Mouse (Mus musculus) heart, embryonic 16.5 days (tissue): ENCODE measurements at regions not wholly inside any gene's neighbourhood (a gene's known extent, or its start where the extent isn't known, plus 50 kb on each side); places are given as distances from the start of the nearest gene placed in this dataset.

Experiments
- ATAC-seq: fragments of 200-750 bp; cut with Nextera tagmentation; replicated peaks from 2 replicates; pipeline ENCODE4 v1.8.0; 2017; ENCODE audit warnings: moderate number of reproducible peaks; ENCODE audit not compliant: insufficient read depth, low FRiP score; ENCODE audit errors: extremely low read depth
- H3K27ac ChIP-seq: fragments of 300-500 bp; sonication (generic); 2 replicates; pipeline ENCODE4 v1.5.1; 2014; ENCODE audit warnings: mild to moderate bottlenecking, low read length, control low read depth, moderate library complexity
- H3K27me3 ChIP-seq: fragments of 300-500 bp; sonication (generic); 2 replicates; pipeline ENCODE4 v1.6.1; 2014; ENCODE audit warnings: low read length, mixed read lengths; ENCODE audit not compliant: control insufficient read depth, insufficient read depth
- H3K36me3 ChIP-seq: fragments of 300-500 bp; sonication (generic); 2 replicates; pipeline ENCODE4 v1.6.1; 2014; ENCODE audit not compliant: control insufficient read depth, insufficient read depth
- H3K4me1 ChIP-seq: fragments of 300-500 bp; sonication (generic); 2 replicates; pipeline ENCODE4 v1.6.1; 2014; ENCODE audit warnings: low read length, mixed read lengths; ENCODE audit not compliant: control insufficient read depth, insufficient read depth
- H3K4me2 ChIP-seq: fragments of 300-500 bp; sonication (generic); 2 replicates; pipeline ENCODE4 v1.6.1; 2014; ENCODE audit warnings: low read depth, mild to moderate bottlenecking, control low read depth, low read length
- H3K4me3 ChIP-seq: fragments of 300-500 bp; sonication (generic); 2 replicates; pipeline ENCODE4 v1.5.1; 2014; ENCODE audit warnings: mild to moderate bottlenecking, control low read depth, low read length
- H3K9ac ChIP-seq: fragments of 300-500 bp; sonication (generic); 2 replicates; pipeline ENCODE4 v1.6.1; 2014; ENCODE audit warnings: low read length, control low read depth
- H3K9me3 ChIP-seq: fragments of 300-500 bp; sonication (generic); replicated peaks from 2 replicates; pipeline ENCODE4 v1.6.1; 2016; ENCODE audit warnings: low read length; ENCODE audit not compliant: control insufficient read depth
- WGBS: fragments of 180-500 bp; shearing (Covaris S2); extraction: QIAGEN DNeasy Blood & Tissue Kit; methylation state at CpG from one replicate; pipeline ENCODE4 v1.1.7; 2014; 5-methylcytosine and 5-hydroxymethylcytosine counted together

GRCm38 (mm10) chr12:50804391-50804790 is 155.5 kb upstream of the Prkd1 start:
- Histone ChIP-seq H3K36me3 (no peaks in the 10 kb centered on the region), H3K9me3 (no peaks in the 10 kb centered on the region), H3K27ac (no peak overlapping the region), H3K4me3 (no peak overlapping the region), H3K9ac (no peak overlapping the region), H3K4me2 (no peak overlapping the region), H3K27me3 (no peaks in the 10 kb centered on the region), H3K4me1 (no peaks in the 10 kb centered on the region)
- ATAC-seq = no peak
- 44% methylated on average over 3 of the region's 3 CpGs for WGBS

DNA sequence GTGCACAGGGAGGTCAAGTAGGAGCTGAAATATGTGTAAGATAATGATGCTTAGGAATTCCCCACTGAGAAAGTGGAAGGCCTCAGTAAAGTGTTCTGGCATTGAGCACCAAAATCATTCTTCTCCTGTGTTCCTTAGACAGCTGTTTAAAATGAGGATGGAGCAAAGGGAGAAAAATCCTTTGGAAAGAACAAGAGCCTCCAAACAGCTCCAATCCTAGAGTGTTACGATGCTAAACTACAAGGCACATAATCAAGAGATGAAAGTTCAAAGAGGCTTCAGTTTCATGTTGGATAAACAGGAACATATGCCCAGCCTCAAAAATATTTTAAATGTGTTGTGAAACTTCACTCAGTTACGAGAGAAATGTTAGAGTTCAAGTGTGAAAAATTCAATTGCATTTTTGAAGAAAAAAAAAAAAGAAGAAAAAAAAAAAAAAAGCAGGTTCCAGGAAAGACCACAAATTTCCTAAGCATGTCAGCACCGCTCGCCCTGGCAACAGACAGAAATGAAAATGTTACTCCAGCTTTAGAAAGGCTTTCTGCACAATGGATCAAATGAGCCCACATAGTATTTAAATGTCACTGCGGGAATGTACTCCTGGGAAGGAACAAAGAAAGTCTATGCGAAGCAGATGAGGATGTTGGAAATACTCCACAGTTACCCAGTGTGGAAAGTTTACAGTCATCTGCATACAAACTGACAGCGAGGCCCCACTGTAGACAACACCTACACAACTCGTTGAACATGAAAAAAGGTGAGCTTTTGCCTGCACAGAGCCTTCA is 116.5 kb upstream of the Prkd1 start:
- Histone ChIP-seq H3K4me3 (no peak overlapping the region), H3K9ac (no peak overlapping the region), H3K4me1 (no peaks in the 10 kb centered on the region), H3K27ac (no peak overlapping the region), H3K9me3 (no peaks in the 10 kb centered on the region), H3K4me2 (no peak overlapping the region), H3K27me3 (no peaks in the 10 kb centered on the region), H3K36me3 (no peaks in the 10 kb centered on the region)
- ATAC-seq = no peak
- WGBS = 70% methylated on average over 8 of the region's 8 CpGs

DNA sequence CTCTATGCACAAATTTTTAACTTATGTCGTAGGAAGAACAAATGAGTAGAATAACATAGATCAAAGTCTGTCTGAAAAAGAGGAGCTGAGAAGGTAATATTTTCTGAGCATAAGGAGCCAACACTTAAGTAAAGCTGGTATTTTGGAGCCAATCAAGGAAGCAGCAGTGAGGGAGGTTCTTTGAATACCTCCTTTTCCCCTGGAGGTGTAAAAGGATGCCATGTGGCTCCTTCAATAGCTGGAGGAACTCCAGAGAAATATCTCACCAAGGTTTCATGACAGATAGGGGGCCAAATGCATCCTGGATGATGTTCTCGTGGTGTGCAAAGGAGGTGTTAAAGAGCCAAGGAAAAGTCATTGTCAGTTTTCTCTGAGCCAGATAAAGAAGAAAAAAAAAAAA is 115.6 kb upstream of the Prkd1 start:
- H3K4me1 ChIP-seq = no peaks in the 10 kb centered on the region
- 63% methylated on average over 2 of the region's 2 CpGs for WGBS
- no peaks in the 10 kb centered on the region for H3K27me3 ChIP-seq
- no peak overlapping the region for H3K4me2 ChIP-seq
- no peaks in the 10 kb centered on the region for H3K9me3 ChIP-seq
- ATAC-seq = no peak
- no peak overlapping the region for H3K9ac ChIP-seq
- H3K27ac ChIP-seq = no peak overlapping the region
- H3K36me3 ChIP-seq = no peaks in the 10 kb centered on the region
- no peak overlapping the region for H3K4me3 ChIP-seq

- Histone ChIP-seq H3K4me2 (no peak overlapping the region), H3K9ac (no peak overlapping the region), H3K4me1 (no peaks in the 10 kb centered on the region), H3K27ac (no peak overlapping the region), H3K9me3 (no peaks in the 10 kb centered on the region), H3K27me3 (no peaks in the 10 kb centered on the region), H3K36me3 (no peaks in the 10 kb centered on the region), H3K4me3 (no peak overlapping the region)
- 70% methylated on average over 9 of the region's 9 CpGs for WGBS
- ATAC-seq = no peak
Observed at GRCm38 (mm10) chr12:50734135-50734534, 85.2 kb upstream of the Prkd1 start.

DNA sequence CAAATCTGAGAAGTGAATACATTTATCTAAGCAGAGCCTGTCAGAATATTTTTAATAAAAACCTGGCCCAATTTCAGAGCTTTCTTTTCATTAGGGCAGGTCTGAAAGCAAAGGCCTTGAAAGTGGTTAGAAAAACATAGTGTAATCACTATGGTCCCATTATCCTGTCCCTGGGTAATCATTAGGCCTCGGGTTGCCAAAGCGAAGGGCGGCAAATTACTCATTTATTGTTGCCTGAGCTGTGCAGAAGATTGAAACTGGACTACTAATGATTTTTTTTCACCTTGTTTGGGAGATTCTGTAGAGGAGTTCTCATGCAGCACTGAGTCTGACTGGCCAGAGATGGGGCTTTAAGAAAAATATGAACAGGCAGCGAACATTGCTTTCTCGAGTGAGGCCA is 63.7 kb upstream of the Prkd1 start:
- no peaks in the 10 kb centered on the region for H3K27me3 ChIP-seq
- H3K4me2 ChIP-seq = no peak overlapping the region
- no peak overlapping the region for H3K27ac ChIP-seq
- WGBS = 82% methylated on average over 5 of the region's 5 CpGs
- no peak overlapping the region for H3K4me3 ChIP-seq
- no peaks in the 10 kb centered on the region for H3K9me3 ChIP-seq
- no peaks in the 10 kb centered on the region for H3K36me3 ChIP-seq
- H3K4me1 ChIP-seq = no peaks in the 10 kb centered on the region
- no peak for ATAC-seq
- H3K9ac ChIP-seq = no peak overlapping the region

DNA sequence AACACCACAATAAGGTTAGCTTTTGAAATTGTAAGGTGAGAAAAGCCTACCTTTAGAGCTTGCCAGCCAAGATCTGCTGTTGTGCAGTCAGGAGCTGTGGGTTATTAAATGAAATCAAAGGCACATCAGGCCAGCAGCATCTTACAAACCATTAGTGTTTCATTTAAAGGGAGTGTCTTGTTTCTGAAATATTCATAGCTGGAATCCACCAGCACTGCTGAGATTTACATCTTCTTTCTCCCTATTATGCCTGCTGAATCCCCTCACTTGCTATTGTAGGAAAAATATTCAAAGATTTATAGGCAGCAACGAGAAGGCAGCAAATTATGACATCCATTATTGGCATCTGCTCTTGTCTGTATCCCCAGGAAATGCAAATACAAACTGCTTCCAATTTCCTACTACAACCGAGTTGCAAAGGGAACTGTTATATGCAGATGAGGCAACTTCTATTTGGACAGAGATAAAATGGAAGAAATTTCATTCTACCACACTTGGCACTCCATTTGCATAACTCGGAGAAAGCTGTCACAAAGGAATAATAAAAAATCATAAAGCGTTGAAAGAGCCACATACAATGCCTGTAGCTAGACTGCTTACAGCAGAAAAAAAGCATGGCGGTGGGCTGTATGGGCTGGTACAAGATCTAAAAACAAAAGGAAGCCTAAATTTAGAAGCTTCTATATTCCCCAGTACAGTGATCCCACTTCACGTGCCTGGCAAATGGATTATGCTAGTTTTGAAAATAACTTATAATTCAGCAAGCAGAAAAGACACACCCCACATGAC is 60.3 kb upstream of the Prkd1 start:
- H3K36me3 ChIP-seq = no peaks in the 10 kb centered on the region
- 76% methylated on average over 6 of the region's 6 CpGs for WGBS
- H3K4me1 ChIP-seq = no peaks in the 10 kb centered on the region
- no peak overlapping the region for H3K9ac ChIP-seq
- no peaks in the 10 kb centered on the region for H3K9me3 ChIP-seq
- no peak overlapping the region for H3K4me2 ChIP-seq
- H3K27ac ChIP-seq = no peak overlapping the region
- no peaks in the 10 kb centered on the region for H3K27me3 ChIP-seq
- no peak overlapping the region for H3K4me3 ChIP-seq
- ATAC-seq = no peak

- WGBS = 55% methylated on average over 5 of the region's 5 CpGs
- Histone ChIP-seq H3K4me1 (no peaks in the 10 kb centered on the region), H3K4me3 (no peak overlapping the region), H3K27ac (no peak overlapping the region), H3K4me2 (no peak overlapping the region), H3K9ac (no peak overlapping the region), H3K27me3 (no peaks in the 10 kb centered on the region), H3K36me3 (no peaks in the 10 kb centered on the region), H3K9me3 (no peaks in the 10 kb centered on the region)
- ATAC-seq = no peak
Observed at GRCm38 (mm10) chr12:50698613-50699442, 49.9 kb upstream of the Prkd1 start.
